Mouse (Mus musculus) yolk sac, embryonic 10.5 days (tissue): ENCODE data around the gene Actl10.

Experiments used
- DNase-seq: peaks from one replicate; pipeline ENCODE4 v3.0.0-alpha.2; 2017; ENCODE audit warnings: low spot score

Gene Actl10

DNA sequence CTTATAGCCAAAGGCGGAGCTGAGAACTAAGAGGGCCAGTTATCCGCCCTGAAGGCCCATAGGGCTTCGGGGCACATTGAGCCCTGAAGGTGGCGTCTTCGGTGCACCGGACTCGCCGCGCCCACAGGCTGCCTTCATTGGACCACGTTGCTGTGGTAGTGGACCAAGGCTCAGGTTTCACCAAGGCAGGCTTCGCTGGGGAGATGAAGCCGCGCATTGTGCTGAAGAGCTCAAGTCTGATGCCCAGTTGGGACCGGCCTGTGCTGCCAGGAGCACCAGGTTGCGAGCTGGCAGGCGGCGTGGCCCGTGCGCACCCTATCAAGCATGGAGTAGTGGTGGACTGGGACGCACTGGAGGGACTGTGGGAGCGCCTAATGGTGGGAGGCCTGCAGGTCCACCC, 351 bp downstream of the Actl10 start:
- no peak for DNase-seq

DNA sequence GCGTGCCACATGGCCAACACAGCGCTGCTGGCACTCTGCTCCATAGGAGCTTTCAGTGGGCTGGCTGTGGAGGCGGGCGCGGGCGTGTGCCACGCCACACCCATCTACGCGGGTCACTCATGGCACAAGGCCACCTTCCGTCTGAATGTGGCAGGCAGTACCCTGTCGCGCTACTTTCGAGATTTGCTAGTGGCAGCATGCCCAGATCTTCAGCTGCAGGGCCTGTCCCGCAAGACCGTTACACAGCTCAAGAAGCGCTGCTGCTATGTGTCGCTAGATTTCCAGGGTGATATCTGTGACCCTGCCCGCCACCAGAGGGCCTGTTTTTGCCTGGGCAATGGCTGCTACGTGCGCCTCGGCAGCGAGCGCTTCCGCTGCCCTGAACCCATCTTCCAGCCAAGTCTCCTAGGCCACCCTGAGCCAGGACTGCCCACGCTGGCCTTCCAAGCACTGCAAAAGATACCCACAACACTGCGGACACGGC, 890 bp downstream of the Actl10 start:
- DNase-seq = no peak

DNA sequence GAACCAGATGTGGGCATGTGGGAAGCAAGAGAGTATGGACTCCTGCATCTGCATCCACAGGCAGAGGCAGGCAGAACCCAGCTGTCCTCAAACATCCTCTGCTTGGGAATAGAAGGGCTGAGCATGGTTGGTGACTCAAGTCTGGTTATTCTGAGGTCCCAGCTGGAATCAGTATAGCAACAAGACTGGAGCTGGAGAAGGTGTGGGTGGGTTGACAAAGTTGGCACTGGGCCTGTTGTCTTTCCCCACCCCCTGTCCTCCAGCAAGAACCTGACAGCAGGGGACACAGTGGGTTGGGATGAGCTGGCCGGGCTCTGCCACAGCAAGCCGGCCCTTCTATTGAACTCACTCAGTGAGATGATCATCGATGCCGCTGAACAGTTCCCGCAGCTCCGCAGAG, 3.7 kb downstream of the Actl10 start:
- DNase-seq = no peak

DNA sequence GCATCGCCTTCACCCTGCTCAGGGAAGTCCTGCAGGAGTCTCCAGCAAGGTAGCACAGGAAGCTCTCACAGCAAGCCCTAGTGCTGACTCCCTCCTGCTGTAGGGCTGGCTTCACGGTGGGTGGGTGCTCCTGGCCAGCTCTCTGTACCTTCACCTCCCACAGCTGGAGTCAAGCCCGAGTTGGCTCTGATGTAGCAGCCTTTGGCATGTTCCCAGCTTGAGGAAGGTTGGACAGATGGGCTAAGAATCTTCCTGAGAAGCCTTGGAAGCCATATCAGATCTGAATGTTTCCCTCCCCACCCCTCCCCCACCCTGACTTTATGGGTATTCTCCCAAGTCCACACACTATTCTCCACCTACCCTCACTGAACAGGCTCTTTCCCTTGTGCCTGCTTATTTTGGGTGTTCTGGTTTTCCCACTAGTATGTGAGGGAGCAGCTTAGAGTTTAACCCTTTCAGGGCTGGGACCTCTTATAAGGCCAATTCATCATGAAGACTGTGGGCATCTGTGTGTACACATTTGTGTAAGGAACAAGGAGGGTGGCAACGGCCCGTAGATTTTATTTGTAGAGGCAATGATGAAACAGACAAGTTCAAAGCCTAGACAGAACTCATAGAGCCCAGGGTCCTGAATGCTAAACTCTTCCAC, 5.7 kb downstream of the Actl10 start:
- no peak for DNase-seq

DNA sequence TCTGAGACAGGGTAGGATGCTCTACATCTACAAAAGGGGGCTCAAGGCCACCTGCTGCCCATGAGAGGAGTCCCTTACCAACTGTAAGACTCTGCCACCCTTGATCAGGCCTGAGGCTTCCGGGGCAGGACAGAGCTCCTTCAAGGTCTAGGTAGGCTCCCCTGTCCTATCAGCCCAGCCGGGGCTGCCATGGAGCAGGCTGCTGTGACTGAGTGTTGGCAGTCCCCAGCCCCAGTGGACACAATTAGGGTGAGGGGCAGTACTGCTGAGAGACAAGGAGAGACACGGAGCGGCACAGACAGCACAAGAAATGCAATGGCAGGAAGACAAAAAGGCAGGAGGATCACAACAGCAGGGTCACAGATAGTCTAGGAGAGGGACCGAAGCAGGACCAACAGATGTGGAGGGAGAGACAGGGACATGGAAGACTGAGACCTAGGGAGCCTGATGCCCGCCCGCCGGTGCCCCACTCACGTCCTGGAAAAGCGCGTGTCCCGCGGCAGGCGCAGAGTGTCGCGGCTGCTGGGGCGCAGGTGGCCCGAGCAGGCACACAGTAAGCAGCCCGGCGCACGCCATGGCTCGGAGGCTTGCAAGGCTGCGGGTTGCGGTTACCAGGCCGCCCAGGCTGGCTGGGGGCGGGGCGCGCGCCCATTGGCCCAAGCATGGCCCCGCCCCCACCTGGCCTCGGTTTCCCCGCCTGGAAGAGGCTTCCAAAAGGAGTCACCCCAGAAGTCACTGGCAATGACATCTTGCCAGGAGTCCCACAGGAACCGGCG, 6.9 kb downstream of the Actl10 start, which contains the start of gene Necab3:
Gene Necab3, minus strand, starts transcription at position 627 of the 776 bp plus-strand sequence.
- DNase-seq = no peak

DNA sequence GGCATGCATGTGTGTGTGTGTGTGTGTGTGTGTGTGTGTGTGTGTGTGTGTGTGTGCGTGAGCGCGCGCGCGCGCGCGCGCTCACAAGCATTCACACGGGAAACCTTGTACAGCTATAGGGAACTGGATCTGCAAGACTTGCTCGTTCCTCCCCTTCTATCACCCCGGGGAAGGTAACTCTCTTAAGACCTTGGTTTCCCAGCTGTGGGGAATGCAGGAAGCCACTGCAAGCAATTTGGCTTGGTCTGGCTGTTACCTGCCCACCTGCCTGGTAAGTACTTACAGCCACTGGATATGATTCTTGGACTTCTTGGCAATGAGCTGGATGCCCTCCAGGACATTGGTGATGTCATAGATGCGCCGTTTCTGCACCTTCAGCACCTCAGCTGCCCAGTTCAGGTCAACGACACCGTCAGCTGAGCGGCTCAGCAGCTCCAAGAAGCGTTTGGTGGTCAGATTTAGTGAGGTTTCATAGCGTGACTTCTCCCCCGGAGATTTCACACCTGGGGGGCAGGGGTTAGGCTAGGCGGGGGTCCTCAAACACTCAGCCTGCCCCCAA, 12.1 kb downstream of the Actl10 start:
- no peak for DNase-seq

DNA sequence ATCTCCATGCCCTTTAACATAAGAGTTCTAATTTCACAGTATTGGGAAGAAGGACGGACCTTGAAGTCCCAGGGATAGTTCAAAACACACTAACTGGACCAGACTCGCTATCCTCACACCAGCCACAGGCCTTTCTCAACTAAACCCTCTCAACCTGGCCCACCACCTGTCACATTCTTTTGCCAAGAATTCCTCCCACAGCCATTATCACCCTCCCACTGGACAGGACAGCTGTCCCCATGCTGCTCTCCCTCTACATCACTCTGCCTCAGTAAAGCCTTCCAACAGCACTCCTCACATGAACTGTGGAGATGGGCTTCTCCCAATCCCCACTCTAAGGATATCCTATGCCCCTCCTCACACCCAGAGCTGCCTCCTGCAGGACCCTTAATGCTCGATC, 14.0 kb downstream of the Actl10 start:
- DNase-seq = no peak

DNA sequence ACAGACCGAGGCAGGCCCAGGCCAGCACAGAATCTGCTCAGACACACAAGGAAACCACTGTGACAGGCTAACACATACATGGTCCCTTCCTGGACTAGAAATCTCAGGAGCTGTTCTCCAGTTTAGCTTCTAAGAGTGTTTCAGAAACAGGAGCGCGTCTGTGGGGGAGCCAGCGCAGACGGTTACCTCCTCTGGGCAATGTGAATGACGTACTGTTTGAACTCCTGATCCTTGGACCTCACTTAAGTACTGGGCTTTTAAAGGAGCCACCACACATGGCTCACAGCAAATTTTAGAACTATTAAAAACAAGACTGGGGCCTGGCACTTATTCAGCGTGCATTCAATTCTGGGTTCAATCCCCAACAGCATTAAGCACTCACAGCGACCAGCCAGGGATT, 15.1 kb downstream of the Actl10 start:
- peak; percentile 36 for DNase-seq

DNA sequence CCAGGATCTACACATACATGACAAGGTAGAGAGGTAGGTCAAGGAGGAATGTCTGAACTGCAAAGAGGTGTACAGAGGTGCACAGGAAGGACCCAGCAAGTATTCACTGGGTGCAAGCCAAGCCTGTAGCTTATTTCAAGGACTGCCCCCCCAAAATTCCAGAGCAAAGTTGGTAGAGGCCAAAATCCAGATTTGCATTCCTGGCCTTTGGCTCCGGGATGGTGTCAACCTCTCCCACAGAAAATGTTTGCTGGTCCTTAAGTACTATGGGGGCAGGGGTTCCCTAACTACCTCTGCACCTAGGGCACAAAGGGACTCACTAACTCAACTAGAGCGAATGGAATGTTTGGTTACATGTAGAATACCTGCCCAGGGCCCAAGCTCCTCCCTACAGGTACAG, 16.2 kb downstream of the Actl10 start:
- no peak for DNase-seq

DNA sequence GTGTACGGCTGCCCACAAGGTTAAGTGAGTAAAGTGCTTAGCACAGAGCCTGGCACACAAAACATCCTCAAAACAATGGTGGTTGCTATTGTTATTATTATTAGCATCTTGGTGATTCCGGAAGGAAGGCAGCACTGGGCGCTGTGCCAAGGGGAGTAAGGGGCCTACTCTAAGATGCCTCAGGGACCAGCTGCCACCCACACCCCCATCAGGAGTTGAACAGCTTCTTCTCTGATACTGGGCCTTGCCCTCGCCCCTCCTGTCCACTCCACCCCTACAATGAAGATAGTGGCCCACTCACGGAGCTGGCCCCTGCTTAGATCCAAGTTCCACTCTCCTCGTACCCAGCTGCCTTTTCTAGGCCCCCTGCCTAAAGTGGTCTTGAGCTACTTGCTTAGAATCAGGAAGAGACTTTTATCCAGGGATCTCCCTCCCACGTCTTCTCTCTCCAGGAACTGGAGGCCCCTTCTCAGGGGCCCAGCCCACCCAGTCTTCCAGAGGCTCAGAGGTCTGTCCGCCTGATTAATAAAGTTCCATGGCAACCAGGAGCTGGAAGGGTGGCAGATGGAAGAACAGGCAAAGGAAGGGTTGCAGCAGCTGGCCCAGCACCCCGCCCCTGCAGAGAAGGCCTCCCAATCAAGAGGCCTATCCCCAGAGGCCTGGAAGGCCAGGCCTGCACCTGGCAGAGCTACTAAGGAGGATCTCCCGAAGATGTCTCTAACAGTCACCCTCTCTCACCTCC, 16.9 kb downstream of the Actl10 start:
- no peak for DNase-seq

DNA sequence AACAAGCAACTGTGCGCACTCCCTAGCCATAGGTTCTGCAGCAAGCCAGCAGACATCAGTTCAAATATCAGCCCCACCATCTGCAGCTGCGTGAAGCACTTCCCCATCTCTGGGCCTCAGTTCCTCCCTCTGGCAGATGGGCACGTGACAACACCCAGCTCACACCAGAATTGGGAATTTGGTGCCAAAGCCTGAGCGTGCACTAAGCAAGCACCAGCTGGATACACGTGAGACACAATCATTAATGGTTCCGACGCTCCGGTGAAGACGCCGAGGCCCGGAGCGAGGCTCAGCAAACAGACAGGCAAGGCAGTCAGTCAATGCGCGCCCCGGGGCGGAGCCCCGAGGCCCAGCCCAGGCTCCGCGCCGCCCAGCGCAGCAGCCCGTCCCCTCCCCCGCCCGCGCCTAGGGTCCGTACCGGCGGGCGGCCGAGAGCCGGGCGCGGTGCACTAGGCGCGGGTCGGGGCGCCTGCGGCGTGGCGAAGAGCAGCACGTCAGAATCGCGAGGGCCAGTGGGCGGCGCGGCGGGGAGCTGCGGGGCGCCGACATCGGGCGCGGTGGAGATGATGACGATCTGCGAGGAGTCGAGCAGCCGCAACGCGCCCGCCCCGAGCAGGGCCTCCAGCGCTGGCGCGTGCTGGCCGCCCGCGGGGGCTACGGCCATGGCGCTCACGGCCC, 17.6 kb downstream of the Actl10 start:
- peak; percentile 83 for DNase-seq

DNA sequence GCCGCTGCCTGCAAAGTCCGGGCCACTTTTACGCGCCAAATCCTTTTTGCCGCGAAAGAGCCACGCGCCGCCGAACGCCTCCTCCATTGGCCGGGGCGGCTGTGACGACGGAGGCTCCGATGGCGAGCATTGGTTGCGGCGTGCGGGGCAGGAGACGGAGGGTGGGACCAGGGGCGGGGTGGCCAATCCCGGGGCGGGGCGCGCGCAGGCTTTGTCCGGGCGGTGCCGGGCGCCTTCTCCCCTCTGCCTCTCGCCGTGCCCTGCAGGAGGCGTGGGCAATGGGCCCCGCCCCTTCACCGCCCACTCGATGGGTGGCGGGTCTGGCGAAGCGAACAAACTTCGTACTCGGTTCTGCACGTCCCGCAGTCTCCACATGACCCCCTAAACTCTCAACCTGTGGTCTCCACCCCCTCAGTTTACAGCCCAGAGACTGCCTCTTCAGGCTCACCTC, 18.3 kb downstream of the Actl10 start, which contains the start of gene E2f1:
Gene E2f1, minus strand, starts transcription at position 57 of the 451 bp plus-strand sequence.
- DNase-seq = peak; percentile 99

DNA sequence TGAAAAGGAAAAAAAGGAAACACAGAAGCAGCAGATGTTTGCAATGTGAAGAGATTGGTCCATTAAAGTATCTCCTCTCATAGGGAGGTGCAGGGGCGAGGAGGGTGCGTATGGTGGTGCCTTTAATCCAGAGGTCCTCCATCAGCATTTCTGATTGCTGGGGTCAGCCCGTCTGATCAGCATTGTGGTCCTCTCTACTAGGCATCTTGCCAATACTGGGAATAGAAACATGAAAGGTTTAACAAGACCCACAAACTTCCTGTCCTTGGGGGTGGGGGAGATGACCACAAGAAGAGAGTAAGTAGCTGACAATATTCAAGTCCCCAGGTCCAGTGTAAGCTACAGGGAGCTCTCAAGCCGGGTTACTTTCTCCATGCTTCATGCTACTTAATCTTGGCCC, 19.1 kb downstream of the Actl10 start:
- DNase-seq = no peak

DNA sequence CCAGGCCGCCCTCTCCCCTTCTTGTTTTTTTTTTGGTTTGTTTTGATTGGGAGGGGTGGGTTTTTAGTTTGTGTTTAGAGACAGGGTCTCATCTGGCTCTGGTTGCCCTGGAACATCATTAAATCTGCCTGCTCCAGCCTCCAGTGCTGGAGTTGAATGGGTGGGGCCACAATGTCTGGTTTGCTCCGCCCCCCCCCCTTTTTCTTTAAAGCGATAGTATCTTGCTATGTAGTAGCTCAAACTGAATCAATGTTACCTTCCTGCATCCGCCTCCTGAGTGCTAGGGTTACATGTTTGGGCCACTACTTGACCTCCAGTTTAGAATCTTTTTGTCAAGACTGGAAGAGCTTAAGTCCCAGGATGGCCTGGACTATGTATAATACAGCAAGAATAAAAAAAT, 19.7 kb downstream of the Actl10 start:
- no peak for DNase-seq

DNA sequence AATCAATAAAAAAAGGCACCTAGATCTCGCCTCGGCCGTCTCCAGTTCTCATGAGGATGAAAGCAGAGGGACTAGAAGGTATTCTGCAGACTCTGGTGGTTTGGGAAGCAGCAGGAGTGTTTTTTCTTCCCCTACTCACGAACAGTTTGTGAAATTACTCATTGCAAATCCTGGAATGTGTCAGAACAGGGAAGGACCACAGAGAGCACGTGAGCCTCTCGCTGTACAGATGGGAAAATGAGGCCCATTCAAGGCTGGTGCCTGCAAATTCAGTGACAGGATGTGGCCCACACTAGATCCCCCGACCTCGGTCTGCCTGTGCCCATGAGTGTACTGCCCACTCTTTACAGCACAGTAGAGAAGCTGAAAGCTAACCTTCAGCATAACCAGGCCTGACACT, 20.4 kb downstream of the Actl10 start:
- no peak for DNase-seq

DNA sequence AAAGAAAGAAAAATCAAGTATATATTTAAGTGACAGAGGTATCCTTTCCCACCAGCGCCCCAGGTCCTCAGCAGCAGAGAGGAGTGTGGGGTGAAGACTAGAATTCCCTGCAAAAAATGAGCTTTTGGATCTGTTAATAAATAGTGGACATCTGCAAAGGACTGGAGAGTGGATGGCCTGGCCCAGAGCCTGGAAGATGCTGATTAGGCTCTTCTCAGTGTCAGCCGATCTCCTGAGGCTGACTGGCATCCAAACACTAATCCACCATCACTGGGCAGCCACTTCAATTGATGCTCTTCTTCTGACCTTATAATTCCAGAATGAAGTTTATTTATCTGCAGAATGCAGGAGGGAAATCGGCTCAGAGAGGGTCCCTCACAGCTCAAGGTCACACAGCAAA, 21.4 kb downstream of the Actl10 start:
- DNase-seq = no peak

DNA sequence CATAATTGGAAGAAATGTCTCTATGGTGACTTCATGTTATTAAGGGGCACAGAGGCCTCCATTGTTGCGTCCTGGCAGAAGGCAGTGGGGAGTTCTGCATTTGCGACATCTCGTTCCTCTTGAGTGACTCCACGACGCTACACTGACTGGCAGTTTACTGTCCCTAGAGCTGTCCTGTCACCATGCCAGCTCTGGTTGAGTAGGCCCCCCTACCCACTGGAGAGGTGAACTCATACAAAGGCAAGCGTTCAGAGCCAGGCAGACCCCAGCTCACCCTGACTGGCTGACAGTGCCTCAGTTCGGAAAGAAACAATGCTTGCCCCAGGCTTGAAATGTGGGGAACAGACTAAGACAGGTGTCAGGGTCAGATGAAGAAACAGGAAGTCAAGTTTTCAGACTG, 22.7 kb downstream of the Actl10 start:
- DNase-seq = no peak

DNA sequence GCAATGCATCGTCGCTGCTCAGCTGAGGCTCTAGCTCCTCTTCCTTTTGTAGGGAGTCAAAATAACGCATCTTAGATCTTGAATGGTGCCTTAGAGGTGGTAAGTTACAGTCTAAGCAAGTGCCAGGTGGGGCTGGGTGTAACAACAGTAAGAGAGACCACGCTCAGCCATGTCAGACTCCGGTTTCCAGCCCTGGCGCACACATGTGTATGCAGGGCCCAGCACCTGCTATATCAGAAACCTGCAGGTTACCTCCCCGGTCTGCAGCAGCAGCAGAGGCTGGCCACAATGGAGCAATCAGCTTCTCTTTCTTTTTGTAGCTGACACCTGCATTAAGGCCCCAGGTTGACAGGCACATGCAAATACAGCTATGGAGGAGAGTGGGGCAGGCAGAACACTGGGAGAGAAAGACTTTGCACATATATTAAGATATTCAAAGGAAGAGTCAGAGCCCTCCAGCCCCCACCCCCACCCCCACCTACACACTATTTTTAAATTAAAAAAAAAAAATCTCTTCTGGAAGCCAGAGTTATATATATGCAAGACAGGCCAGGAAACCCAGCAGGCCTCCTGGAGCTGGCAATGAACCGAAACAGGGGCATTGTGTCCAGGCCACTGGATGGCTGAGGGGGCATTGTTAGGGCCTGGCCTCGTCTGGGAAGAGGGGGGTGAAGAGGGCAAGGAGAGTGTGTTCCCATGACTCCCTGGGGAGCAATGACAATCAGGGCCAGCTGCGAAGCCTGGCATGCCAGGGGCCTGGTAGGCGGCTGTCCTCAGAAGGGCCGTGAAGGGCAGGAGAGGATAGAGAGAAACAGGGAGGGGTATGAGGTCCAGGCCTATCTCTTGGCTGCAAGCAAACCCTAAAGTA, 25.5 kb downstream of the Actl10 start:
- DNase-seq = no peak

DNA sequence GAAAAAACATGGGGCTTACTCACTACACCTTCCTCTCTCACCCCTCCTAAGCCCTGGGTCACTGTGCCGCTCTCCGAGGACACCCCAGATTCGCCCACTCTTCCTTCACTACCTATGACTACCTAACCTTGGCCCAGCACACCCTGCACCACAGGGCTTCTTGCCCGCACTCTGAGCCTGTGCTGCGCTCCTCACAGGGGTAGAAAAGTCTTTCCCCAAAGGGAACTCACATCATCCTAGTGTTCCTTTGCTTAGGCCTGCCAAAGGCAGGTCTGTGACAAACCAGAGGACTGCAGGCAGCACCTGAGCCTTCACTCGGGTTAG, 26.1 kb downstream of the Actl10 start:
- DNase-seq = no peak

DNA sequence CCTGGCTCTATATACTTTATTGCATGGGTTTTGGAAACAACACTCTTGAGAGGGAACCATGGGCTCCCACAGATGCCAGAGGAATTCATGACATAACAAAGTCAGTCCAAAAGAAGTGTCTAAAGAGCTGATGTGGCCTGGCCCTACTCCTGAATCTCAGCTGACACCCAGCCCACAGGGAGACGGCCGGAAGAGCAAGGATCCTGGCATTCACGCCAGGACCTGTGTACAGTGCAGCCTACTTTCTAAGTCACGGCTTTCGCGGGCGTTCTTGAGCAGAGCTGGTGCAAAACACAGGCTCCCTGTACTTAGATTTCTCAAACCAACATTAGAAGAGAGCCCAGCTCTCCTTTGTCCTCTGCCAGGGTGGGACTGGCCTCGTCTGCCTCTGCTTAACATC, 29.0 kb downstream of the Actl10 start:
- no peak for DNase-seq

DNA sequence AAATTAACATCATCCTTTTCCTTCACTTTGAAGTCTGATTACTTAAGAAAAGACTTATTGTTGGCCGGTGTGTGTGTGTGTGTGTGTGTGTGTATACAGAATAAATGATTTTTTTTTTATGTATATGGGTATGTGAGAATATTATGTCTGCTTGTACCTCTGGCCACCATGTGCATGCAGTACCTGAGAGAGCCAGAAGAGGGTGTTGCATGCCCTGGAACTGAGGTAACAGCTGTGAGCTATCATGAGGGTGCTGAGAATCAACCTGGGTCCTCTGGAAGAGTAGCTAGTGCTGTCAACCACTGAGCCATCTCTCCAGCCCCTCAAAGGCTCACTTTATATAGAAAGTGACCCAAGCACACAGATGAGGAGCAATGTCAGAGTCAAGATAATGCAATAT, 29.8 kb downstream of the Actl10 start:
- no peak for DNase-seq
